Mouse (Mus musculus): ENCODE measurements at regions not wholly inside any gene's neighbourhood (a gene's known extent, or its start where the extent isn't known, plus 50 kb on each side); places are given as distances from the start of the nearest gene placed in this dataset.
A peak's percentile ranks its signal among the peaks of the same experiment; 100 is the strongest.

- TF ChIP-seq GATA1 (IDR thresholded peaks at IDR 0.05; ENCODE audit: low read length) = no peak
- no peak for TF ChIP-seq TAL1 (IDR thresholded peaks at IDR 0.05; ENCODE audit: low read length)
- Histone ChIP-seq H3K27me3 (ENCODE audit: control insufficient read depth) (no peaks in the 10 kb centered on the region), H3K36me3 (ENCODE audit: control insufficient read depth) (no peaks in the 10 kb centered on the region), H3K4me3 (replicated peaks) (no peak overlapping the region), H3K9me3 (ENCODE audit: control insufficient read depth, low read length) (no peaks in the 10 kb centered on the region), H3K4me1 (ENCODE audit: control insufficient read depth) (no peaks in the 10 kb centered on the region)
Observed at GRCm38 (mm10) chr10:45009676-45010075, 57.3 kb upstream of the Prep start.

- H3K9me3 ChIP-seq (ENCODE audit: control insufficient read depth, low read length) = no peaks in the 10 kb centered on the region
- H3K4me3 ChIP-seq (replicated peaks) = no peak overlapping the region
- no peaks in the 10 kb centered on the region for H3K36me3 ChIP-seq (ENCODE audit: control insufficient read depth)
- no peaks in the 10 kb centered on the region for H3K27me3 ChIP-seq (ENCODE audit: control insufficient read depth)
- H3K4me1 ChIP-seq (ENCODE audit: control insufficient read depth) = no peaks in the 10 kb centered on the region; the same call in 1 of the 2 replicates
- TF ChIP-seq GATA1 (IDR thresholded peaks at IDR 0.05; ENCODE audit: low read length) = no peak
- TF ChIP-seq TAL1 (IDR thresholded peaks at IDR 0.05; ENCODE audit: low read length) = no peak
Observed at GRCm38 (mm10) chr10:45009235-45009634, 57.8 kb upstream of the Prep start.

GRCm38 (mm10) chr10:45004037-45004653, 62.9 kb upstream of the Prep start:
- peaks cover 36% of the 10 kb centered on the region for H3K4me1 ChIP-seq (ENCODE audit: control insufficient read depth)
- H3K27me3 ChIP-seq (ENCODE audit: control insufficient read depth) = no peaks in the 10 kb centered on the region
- no peak for TF ChIP-seq GATA1 (IDR thresholded peaks at IDR 0.05; ENCODE audit: low read length)
- no peak for TF ChIP-seq TAL1 (IDR thresholded peaks at IDR 0.05; ENCODE audit: low read length)
- H3K9me3 ChIP-seq (ENCODE audit: control insufficient read depth, low read length) = no peaks in the 10 kb centered on the region
- no peak overlapping the region for H3K4me3 ChIP-seq (replicated peaks)
- no peaks in the 10 kb centered on the region for H3K36me3 ChIP-seq (ENCODE audit: control insufficient read depth)

- no peak overlapping the region for H3K4me3 ChIP-seq (replicated peaks)
Observed at GRCm38 (mm10) chr10:45003344-45003681, 63.7 kb upstream of the Prep start.

GRCm38 (mm10) chr10:45002637-45003343, 64.2 kb upstream of the Prep start:
- Histone ChIP-seq H3K27me3 (ENCODE audit: control insufficient read depth) (no peaks in the 10 kb centered on the region), H3K36me3 (ENCODE audit: control insufficient read depth) (no peaks in the 10 kb centered on the region), H3K4me3 (replicated peaks) (no peak overlapping the region), H3K4me1 (ENCODE audit: control insufficient read depth) (peaks cover 37% of the 10 kb centered on the region), H3K9me3 (ENCODE audit: control insufficient read depth, low read length) (no peaks in the 10 kb centered on the region)
- TF ChIP-seq TAL1 (IDR thresholded peaks at IDR 0.05; ENCODE audit: low read length) = no peak

More at GRCm38 (mm10) chr10:45003344-45003681, 63.7 kb upstream of the Prep start:
- Histone ChIP-seq H3K9me3 (ENCODE audit: control insufficient read depth, low read length) (no peaks in the 10 kb centered on the region), H3K36me3 (ENCODE audit: control insufficient read depth) (no peaks in the 10 kb centered on the region), H3K4me1 (ENCODE audit: control insufficient read depth) (peaks cover 36% of the 10 kb centered on the region), H3K27me3 (ENCODE audit: control insufficient read depth) (no peaks in the 10 kb centered on the region)
- TF ChIP-seq TAL1 (IDR thresholded peaks at IDR 0.05; ENCODE audit: low read length) (no peak), GATA1 (IDR thresholded peaks at IDR 0.05; ENCODE audit: low read length) (no peak)

- H3K4me3 ChIP-seq (replicated peaks) = peak overlapping the region; percentile 58
- no peaks in the 10 kb centered on the region for H3K9me3 ChIP-seq (ENCODE audit: control insufficient read depth, low read length)
- TF ChIP-seq GATA1 (IDR thresholded peaks at IDR 0.05; ENCODE audit: low read length) (0 out of 2 replicates have a peak, but pooled peaks have one; percentile 38), TAL1 (IDR thresholded peaks at IDR 0.05; ENCODE audit: low read length) (no peak)
- peaks cover 37% of the 10 kb centered on the region for H3K4me1 ChIP-seq (ENCODE audit: control insufficient read depth)
- no peaks in the 10 kb centered on the region for H3K27me3 ChIP-seq (ENCODE audit: control insufficient read depth)
- H3K36me3 ChIP-seq (ENCODE audit: control insufficient read depth) = no peaks in the 10 kb centered on the region
Observed at GRCm38 (mm10) chr10:45000873-45001859, 65.8 kb upstream of the Prep start.

- Histone ChIP-seq H3K9me3 (ENCODE audit: control insufficient read depth, low read length) (no peaks in the 10 kb centered on the region), H3K36me3 (ENCODE audit: control insufficient read depth) (no peaks in the 10 kb centered on the region), H3K4me3 (replicated peaks) (peak overlapping the region; percentile 58), H3K4me1 (ENCODE audit: control insufficient read depth) (peaks cover 37% of the 10 kb centered on the region), H3K27me3 (ENCODE audit: control insufficient read depth) (no peaks in the 10 kb centered on the region)
- TF ChIP-seq GATA1 (IDR thresholded peaks at IDR 0.05; ENCODE audit: low read length) = no peak
- no peak for TF ChIP-seq TAL1 (IDR thresholded peaks at IDR 0.05; ENCODE audit: low read length)
Observed at GRCm38 (mm10) chr10:45000027-45000840, 66.8 kb upstream of the Prep start.

GRCm38 (mm10) chr10:44997906-44998289, 69.1 kb upstream of the Prep start:
- TF ChIP-seq TAL1 (IDR thresholded peaks at IDR 0.05; ENCODE audit: low read length) (no peak), GATA1 (IDR thresholded peaks at IDR 0.05; ENCODE audit: low read length) (no peak)
- H3K4me3 ChIP-seq (replicated peaks) = no peak overlapping the region

More at GRCm38 (mm10) chr10:44997906-44998289, 69.1 kb upstream of the Prep start:
- no peaks in the 10 kb centered on the region for H3K36me3 ChIP-seq (ENCODE audit: control insufficient read depth)
- H3K27me3 ChIP-seq (ENCODE audit: control insufficient read depth) = no peaks in the 10 kb centered on the region
- no peaks in the 10 kb centered on the region for H3K9me3 ChIP-seq (ENCODE audit: control insufficient read depth, low read length)
- H3K4me1 ChIP-seq (ENCODE audit: control insufficient read depth) = peaks cover 32% of the 10 kb centered on the region
